Mouse (Mus musculus) inflammation-experienced regulatory T-cells, adult 6 months (primary cell): Measurements from ENCODE around the gene Insrr. TPM values are rescaled to one million over a fixed set of nuclear protein-coding genes. Genes with fewer than 3 reads are reported as not detected.
"Not testable (repeated sequence)": the region's sequence is repeated elsewhere in the genome, so short reads cannot be mapped to it uniquely, and the experiment has no call there.

Source experiments
- ATAC-seq: one replicate; pipeline ENCODE4 v1.8.0; 2017
- polyA plus RNA-seq, 3 experiments: library from polyadenylated mRNA; unstranded; fragments of 100-300 nt; shearing (Covaris generic); gene quantifications; one replicate each; pipeline ENCODE4 v1.2.1; 2017

Gene Insrr
- polyA plus RNA-seq, 3 experiments from 2014 or later, result 0.42 to 1.2 (median 1.1) TPM

- peak; percentile 78 for ATAC-seq
Observed at GRCm38 (mm10) chr3:87838622-87839021, 41.9 kb downstream of the Insrr start.

- no peak for ATAC-seq
Observed at GRCm38 (mm10) chr3:87840858-87841257, 44.1 kb downstream of the Insrr start.

- ATAC-seq, result no peak
Observed at GRCm38 (mm10) chr3:87844981-87845380, 48.2 kb downstream of the Insrr start.

GRCm38 (mm10) chr3:87846186-87846585 is 49.4 kb downstream of the Insrr start:
- peak; percentile 1 for ATAC-seq

GRCm38 (mm10) chr3:87846650-87847110 is 49.9 kb downstream of the Insrr start, which contains the start of gene Sh2d2a:
Gene Sh2d2a (plus strand): TSS chr3:87846755.
- peak; percentile 76 for ATAC-seq

- ATAC-seq, result peak; percentile 53
Observed at GRCm38 (mm10) chr3:87847680-87848079, 50.9 kb downstream of the Insrr start.

GRCm38 (mm10) chr3:87849117-87849516 is 52.4 kb downstream of the Insrr start:
- ATAC-seq, result no peak

GRCm38 (mm10) chr3:87854795-87855568 is 58.2 kb downstream of the Insrr start:
- ATAC-seq, result no peak

GRCm38 (mm10) chr3:87855936-87856335 is 59.2 kb downstream of the Insrr start:
- ATAC-seq, result no peak

GRCm38 (mm10) chr3:87857666-87858065 is 60.9 kb downstream of the Insrr start:
- ATAC-seq, result no peak

GRCm38 (mm10) chr3:87859813-87860212 is 63.1 kb downstream of the Insrr start:
- ATAC-seq, result peak; percentile 93

GRCm38 (mm10) chr3:87864111-87864510 is 67.4 kb downstream of the Insrr start:
- not testable (repeated sequence) for ATAC-seq

Other genes starting within 250 kb of the Insrr start
- 1 to 10 TPM; 2.0 to 4.4 (median 4.0) TPM for gene Arhgef11, start 179.4 kb upstream of the Insrr start, polyA plus RNA-seq
- 1 to 10 TPM in 2 of 3 experiments, under 1 TPM in 1; 0.82 to 1.1 (median 1.1) TPM for gene Lrrc71, start 48.3 kb upstream of the Insrr start, polyA plus RNA-seq
- gene Ntrk1, start 1.8 kb upstream of the Insrr start, polyA plus RNA-seq, result under 1 TPM in 1 of 3 experiments, not detected in 2; 0.17 TPM
- gene Pear1, start 27.4 kb downstream of the Insrr start, polyA plus RNA-seq, result 100 to 1,000 TPM in 1 of 3 experiments, 10 to 100 TPM in 2; 65.9 to 108 (median 76.0) TPM
- 100 to 1,000 TPM; 231 to 280 (median 232) TPM for gene Sh2d2a, start 49.8 kb downstream of the Insrr start, polyA plus RNA-seq
- gene Prcc, start 88.7 kb downstream of the Insrr start, polyA plus RNA-seq, result 1 to 10 TPM; 3.8 to 5.3 (median 4.2) TPM
- 10 to 100 TPM; 39.0 to 54.0 (median 41.4) TPM for gene Hdgf, start 109.4 kb downstream of the Insrr start, polyA plus RNA-seq
- gene Mrpl24, start 122.6 kb downstream of the Insrr start, polyA plus RNA-seq, result 100 to 1,000 TPM; 138 to 191 (median 188) TPM
- gene Isg20l2, start 133.4 kb downstream of the Insrr start, polyA plus RNA-seq, result 10 to 100 TPM; 14.2 to 17.9 (median 16.4) TPM
- 10 to 100 TPM; 19.5 to 30.1 (median 28.6) TPM for gene Rrnad1, start 133.8 kb downstream of the Insrr start, polyA plus RNA-seq
- gene Crabp2, start 151.7 kb downstream of the Insrr start, polyA plus RNA-seq, result not detected
- gene Nes, start 174.1 kb downstream of the Insrr start, polyA plus RNA-seq, result not detected
- gene Bcan, start 203.3 kb downstream of the Insrr start, polyA plus RNA-seq, result not detected
- gene Hapln2, start 230.6 kb downstream of the Insrr start, polyA plus RNA-seq, result not detected
- gene Gpatch4, start 246.2 kb downstream of the Insrr start, polyA plus RNA-seq, result 10 to 100 TPM; 20.8 to 37.5 (median 36.6) TPM